Mouse (Mus musculus): ENCODE results near the gene Pigyl.
A peak's percentile ranks its signal among the peaks of the same experiment; 100 is the strongest.

Gene Pigyl

GRCm38 (mm10) chr9:22156497-22157245, at the start of gene Pigyl:
Pigyl (plus strand) TSS chr9:22156846.
- DNase-seq (ENCODE audit: low read depth, low spot score) = peak; percentile 95

- no peak for DNase-seq (ENCODE audit: low read depth, low spot score)
Measured at GRCm38 (mm10) chr9:22108194-22108593, 48.5 kb upstream of the Pigyl start.

GRCm38 (mm10) chr9:22115635-22116034, 41.0 kb upstream of the Pigyl start:
- no peak for DNase-seq (ENCODE audit: low read depth, low spot score)

- no peak for DNase-seq (ENCODE audit: low read depth, low spot score)
Measured at GRCm38 (mm10) chr9:22116086-22116485, 40.6 kb upstream of the Pigyl start.

GRCm38 (mm10) chr9:22116740-22117426, 39.8 kb upstream of the Pigyl start, which contains the start of gene Elof1:
Elof1 (minus strand) TSS chr9:22117172.
- peak; percentile 97 for DNase-seq (ENCODE audit: low read depth, low spot score)

GRCm38 (mm10) chr9:22117754-22118456, 38.7 kb upstream of the Pigyl start:
- peak; percentile 71 for DNase-seq (ENCODE audit: low read depth, low spot score)

GRCm38 (mm10) chr9:22119543-22119942, 37.1 kb upstream of the Pigyl start:
- peak; percentile 55 for DNase-seq (ENCODE audit: low read depth, low spot score)

GRCm38 (mm10) chr9:22121545-22121944, 35.1 kb upstream of the Pigyl start:
- no peak for DNase-seq (ENCODE audit: low read depth, low spot score)

- DNase-seq (ENCODE audit: low read depth, low spot score) = no peak
Measured at GRCm38 (mm10) chr9:22122005-22122404, 34.6 kb upstream of the Pigyl start.

- DNase-seq (ENCODE audit: low read depth, low spot score) = no peak
Measured at GRCm38 (mm10) chr9:22123069-22123609, 33.5 kb upstream of the Pigyl start.

GRCm38 (mm10) chr9:22124169-22124568, 32.5 kb upstream of the Pigyl start:
- DNase-seq (ENCODE audit: low read depth, low spot score) = no peak

GRCm38 (mm10) chr9:22125246-22126027, 31.2 kb upstream of the Pigyl start:
- DNase-seq (ENCODE audit: low read depth, low spot score) = no peak

- no peak for DNase-seq (ENCODE audit: low read depth, low spot score)
Measured at GRCm38 (mm10) chr9:22131226-22131981, 25.2 kb upstream of the Pigyl start.

- no peak for DNase-seq (ENCODE audit: low read depth, low spot score)
Measured at GRCm38 (mm10) chr9:22132220-22132619, 24.4 kb upstream of the Pigyl start.

- no peak for DNase-seq (ENCODE audit: low read depth, low spot score)
Measured at GRCm38 (mm10) chr9:22134246-22134890, 22.3 kb upstream of the Pigyl start.

GRCm38 (mm10) chr9:22134988-22135643, 21.5 kb upstream of the Pigyl start:
- DNase-seq (ENCODE audit: low read depth, low spot score) = no peak

GRCm38 (mm10) chr9:22135644-22136390, 20.8 kb upstream of the Pigyl start, which contains the start of gene Acp5:
Acp5 (minus strand) TSS chr9:22135711.
- no peak for DNase-seq (ENCODE audit: low read depth, low spot score)

- no peak for DNase-seq (ENCODE audit: low read depth, low spot score)
Measured at GRCm38 (mm10) chr9:22136765-22137547, 19.7 kb upstream of the Pigyl start.

Measured in telencephalon, adult 2 months (tissue).